Mouse (Mus musculus) lung, postnatal 14 days (tissue): ENCODE data around the gene Tbc1d16.
A peak's percentile ranks its signal among the peaks of the same experiment; 100 is the strongest.
"Not testable (repeated sequence)": the region's sequence is repeated elsewhere in the genome, so short reads cannot be mapped to it uniquely, and the experiment has no call there.

Experiments
- DNase-seq: peaks from one replicate; pipeline ENCODE4 v3.0.0; 2021

Tbc1d16 gene

DNA sequence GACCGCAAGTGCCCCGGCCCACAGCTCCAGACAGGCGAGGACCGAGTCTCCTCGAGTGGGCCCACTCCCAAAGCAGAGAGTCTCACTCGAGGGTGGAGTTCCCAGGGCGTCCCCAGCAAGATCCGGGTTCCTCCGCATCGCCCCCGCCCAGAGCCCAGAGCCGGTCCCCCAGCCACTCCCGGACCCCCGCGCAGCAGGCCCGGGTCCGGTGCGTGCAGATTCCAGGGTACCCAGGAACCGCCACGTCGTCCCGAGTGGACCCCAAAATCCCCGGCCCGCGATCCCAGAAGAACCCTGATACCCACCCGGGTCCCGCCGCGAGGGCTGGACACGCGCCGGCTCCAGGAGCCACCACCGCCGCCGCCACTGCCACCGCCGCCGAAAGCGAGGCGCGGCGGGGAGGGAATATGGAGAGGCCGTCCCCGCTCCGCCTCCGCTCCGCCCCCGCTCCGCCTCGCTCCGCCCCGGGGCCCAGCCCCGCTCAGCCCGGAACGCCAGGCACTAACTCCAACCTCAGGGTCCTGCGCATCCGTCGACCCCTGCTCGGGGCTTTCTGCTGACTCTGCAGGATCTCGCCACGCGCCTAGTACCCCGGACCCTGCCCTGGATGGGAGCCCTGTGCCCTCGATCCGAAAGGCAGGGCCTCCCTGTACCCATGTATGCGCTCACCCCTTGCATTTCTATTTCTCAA, at the start of gene Tbc1d16, which contains the start of gene Ccdc40:
TSS of gene Tbc1d16 (minus strand) at position 409 of the 691 bp plus-strand sequence.
TSS of gene Ccdc40 (plus strand) at position 482 of the 691 bp plus-strand sequence.
- peak; percentile 76 for DNase-seq

DNA sequence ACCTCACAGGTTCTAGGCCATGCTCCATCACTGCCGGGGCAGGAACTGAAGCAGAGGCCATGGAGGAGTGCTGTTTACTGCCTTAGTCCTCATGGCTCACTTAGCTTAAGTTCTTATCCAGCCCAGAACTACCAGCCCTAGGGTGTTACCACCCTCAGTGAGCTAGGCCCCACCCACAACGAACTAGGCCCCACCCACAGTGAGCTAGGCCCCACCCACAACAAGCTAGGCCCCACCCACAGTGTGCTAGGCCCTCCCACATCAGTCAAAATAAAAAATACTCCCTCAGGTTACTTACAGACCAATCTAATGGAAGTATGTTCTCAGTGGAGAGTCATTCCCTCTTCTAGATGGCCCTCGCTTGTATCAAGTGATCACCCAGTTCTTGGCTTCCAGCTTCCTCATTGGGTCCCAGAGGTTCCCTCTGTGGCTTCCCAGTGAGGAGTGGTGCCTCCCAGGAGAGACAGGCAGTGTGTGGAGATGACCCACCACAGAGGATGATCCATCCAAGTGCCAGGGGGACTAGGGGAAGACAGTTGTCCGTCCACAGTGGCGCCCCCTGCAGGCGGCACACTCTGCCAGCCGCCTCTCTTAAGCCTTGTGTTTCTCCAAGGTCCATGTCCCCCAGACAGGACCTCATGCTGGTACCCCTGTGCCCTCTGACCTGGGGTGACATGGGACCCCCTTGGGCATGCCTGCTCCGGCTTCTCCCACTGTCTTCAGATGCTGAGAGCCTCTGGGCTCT, 45.1 kb upstream of the Tbc1d16 start:
- no peak for DNase-seq

DNA sequence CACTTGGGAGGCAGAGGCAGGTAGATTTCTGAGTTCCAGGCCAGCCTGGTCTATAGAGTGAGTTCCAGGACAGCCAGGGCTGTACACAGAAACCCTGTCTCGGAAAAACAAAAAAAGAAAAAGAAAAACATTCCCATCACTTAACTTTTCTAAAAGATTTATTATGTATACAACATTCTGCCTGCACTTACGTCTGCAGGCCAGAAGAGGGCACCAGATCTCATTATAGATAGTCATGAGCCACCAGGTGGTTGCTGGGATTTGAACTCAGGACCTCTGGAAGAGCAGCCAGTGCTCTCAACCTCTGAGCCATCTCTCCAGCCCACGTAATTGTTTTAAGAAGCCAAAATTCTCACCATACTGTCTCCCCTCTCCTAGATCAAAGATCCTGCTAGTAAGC, 44.2 kb upstream of the Tbc1d16 start:
- DNase-seq, result not testable (repeated sequence)

DNA sequence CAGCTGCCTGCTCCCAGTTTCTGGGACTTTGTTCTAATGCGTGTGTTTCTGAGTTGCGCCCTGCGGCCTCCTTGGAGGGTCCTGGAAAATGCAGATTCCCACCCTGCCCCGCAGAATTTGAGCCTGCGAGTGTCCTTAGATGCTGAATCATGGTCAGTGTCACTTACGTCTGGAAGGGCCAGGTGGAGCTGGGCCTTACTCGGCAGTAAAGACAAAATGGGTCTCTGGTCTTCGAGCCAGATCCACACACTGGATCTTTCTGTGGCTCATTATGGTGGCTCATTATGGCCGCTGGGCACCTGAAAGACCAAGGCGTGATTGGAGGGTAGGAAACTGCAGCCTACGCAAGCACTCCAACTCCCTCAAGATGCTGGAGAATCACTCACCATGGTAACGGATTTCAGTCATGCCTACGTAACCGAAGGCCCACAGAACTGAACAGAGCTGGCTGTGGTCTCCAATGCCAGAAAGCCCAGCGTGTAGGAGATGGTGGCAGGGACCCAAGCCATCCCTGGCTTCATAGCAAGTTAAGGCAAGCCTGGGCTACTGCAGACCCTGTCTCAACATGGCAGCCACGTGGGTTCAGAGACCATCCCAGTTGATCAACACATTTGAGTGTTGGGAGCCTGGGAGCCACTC, 40.4 kb upstream of the Tbc1d16 start:
- DNase-seq, result no peak

DNA sequence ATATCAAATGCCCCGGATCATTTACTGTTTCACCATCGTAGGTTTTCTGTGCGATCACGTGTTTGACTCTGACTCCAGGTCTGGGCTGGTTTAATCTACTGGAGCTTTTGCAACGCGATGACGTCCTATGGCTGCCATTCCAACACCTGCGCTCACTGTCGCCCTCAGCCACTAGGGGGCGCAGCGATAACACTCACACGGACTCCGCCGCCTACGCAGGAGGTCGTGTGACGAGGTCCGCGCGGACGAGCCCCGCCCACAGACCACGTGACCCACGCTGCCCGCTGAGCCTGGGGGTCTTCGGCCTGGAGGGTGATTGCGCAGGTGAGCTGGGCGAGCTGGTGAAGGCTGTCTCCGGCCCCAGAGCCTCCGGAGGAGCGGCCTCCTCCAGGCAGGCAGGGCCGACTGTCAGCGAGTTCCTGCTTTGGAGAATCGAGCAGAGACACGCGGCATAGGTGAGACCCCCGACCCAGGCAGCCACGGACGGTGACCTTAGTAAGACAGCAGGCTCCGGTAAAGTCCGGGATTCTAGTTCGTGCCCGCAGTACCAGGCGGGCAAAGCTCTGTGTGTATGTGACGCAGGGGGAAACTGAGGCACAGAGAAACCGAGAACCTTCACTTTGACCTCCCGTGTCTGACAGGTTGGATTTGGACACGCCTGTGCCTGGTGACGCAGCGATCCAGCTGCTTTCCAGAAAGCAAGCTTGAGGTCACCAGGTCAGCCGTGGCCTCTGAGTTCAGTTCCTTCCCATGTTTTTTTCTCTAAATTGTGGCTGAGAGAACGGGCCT, 39.7 kb upstream of the Tbc1d16 start, which contains the start of gene Gaa:
TSS of gene Gaa (plus strand) at position 120 of the 789 bp plus-strand sequence.
- peak; percentile 97 for DNase-seq

DNA sequence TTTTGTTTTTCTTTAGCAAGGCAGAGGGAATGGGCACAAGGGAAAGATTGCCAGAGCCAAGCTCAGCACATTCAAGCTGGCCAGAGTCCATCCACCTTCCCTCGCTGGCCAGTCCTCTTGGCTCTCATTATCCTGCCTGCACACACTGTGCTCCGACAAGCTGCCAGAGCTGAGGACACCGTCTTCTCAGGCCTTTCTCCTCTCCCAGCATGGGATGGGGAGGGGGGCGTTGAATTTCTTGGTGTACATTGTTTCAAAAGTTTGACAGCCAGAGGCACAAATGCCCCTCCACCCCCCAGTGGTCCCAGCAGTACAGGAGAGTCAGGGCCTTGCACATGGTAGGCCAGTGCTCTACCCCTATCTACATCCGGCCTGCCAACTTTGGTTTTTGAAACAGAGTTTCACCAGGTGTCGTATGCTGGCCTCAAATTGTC, 39.0 kb upstream of the Tbc1d16 start:
- DNase-seq, result peak; percentile 36

DNA sequence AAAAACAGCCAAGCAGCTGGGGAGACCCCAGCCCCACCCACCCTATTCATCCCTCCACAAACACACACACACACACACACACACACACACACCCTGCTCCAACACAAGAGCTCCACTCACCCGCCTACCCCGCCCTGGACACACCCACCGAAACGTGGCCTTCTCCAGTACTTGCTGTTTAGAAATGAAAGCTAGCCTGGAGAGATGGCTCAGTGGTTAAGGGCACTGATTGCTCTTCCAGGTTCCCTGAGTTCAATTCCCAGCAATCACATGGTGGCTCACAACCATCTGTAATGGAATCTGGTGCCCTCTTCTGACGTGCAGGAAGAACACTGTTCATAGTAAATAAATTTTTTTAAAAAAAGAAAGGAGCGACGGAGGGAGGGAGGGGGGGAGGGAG, 37.5 kb upstream of the Tbc1d16 start:
- no peak for DNase-seq

DNA sequence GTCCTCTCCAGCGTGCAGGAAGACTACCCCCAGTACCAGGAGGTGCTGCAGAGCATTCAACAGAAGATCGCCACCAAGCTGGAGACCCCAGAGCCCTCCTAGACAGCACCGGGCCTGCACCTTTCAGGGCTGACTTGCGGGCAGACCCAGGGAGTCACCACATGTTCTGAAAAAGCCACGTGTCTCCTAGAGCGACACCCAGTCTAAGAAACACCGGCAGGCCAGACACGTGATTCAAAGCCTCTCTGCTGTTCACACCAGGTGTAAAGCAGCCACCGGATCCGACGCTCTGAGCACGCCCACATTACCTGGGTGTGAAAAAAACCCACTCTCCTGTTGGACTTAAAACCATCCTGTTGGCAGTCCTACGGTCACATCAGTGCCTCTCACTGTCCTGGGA, 36.1 kb upstream of the Tbc1d16 start:
- no peak for DNase-seq

DNA sequence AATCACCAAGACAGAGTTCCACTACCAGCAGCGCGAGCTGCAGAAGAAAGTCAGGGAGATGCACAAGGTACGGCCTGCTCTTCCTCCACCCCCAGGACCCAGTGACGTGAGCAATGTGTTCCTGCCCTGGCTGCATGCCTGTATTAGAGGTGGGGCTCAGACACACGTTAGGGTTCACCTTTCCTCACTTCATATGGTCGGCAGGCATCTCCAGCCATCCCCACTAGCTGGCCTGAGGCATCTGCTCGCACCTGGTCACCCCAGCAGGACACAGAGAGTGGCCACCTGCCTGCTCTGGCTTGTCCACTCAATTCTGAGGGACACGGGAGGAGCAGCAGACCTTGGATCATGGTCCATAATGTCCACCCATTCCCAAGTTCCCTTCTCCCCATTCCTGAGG, 31.7 kb upstream of the Tbc1d16 start:
- DNase-seq, result no peak

DNA sequence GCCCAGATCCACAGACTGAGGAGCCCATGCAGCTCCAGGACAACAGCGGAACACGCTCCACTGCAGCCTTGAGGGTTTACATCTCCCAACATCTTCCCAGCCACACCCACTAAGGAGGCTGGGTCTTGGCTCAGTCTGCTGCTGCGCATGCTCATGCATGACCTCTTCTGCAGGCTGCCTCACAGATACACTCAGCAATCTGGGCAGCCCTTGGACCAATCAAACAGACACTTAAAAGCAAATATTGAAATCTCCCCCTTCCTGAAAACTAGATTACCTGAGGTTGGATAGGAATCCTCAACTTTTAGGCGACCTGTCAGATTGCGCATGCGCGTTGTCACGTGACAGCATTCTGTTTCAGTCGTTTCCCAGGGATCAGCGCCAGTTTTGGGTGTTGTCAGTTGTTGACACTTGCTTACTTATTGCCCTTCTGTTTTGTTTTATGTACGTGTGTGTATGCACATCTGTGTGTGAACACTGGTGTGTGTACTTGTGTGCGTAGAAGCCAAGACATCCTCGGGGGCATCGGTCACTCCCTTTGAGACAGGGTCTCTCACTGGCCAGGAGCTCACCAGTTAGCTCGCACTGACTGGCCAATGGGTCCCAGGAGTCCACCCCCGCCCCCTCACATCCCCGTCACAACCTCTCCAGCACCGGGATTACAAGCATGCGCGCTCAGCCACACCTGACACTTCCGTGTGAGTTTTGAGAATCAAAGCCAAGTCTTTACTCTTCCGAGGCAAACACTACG, 30.4 kb upstream of the Tbc1d16 start:
- DNase-seq, result peak; percentile 73

DNA sequence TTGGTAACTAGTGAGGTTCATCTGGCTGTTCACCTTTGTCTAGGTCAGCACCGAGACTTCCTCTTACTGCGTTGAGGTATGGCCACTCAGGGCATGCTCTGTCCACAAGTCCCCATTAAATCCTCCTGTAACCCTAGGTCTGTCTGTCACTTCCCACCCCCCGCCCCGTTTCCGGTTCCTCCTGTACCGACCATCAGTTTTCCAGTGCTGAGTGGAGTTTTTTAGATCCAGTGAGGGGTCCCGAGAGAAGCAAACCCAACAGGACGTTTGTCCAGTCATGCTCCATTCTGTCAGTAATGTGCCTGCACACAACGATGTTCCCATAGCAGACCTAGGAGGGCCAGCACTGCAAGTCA, 29.9 kb upstream of the Tbc1d16 start:
- DNase-seq, result no peak

DNA sequence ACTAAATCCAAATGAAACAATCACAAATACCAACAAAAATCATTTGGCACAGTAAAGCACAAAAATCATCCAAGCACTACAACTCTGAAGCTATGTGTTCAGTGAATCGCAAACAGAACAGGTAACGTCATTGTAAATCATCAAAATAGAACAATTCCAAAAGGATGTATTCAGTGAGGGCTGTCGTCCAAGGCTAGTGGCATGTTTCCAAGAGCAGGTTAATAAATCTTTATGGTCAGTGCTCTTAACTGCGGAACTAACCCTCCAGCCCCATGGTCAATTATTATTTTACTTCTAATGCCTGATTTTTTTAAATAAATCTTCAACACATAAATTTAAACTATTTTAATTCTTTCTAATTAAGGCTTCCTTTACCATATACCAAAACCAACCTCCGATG, 28.3 kb upstream of the Tbc1d16 start:
- not testable (repeated sequence) for DNase-seq

DNA sequence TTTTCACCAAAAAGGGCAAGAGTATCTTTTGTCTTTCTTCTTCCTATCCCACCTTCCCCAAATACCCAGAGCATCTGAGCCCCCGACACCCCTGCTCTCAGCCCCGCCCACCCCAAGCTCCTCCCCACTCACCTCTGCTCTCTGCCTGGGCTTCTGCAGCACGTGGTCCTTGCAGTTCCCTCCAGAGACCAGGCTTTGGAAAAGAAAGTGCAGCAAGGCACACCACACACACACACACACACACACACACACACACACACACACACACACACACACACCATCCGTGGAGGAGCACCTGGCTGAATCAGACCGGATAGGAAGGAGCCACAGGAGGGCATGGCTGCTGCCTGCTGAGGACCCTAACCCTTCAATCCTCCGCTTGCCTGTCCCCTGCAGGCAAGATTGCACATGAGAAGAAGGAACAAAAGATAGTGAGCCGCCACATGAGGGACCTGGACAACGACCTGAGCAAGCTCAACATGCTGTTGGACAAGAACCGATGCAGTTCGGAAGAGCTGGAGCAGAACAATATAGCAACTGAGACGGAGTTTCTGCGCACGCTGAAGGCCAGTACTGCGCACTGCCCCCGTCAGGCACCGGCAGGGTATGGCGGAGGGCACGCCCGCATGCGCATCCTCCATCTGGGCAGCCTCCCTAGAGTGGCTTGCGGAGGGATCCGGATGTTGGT, 24.7 kb upstream of the Tbc1d16 start:
- DNase-seq, result peak; percentile 59

DNA sequence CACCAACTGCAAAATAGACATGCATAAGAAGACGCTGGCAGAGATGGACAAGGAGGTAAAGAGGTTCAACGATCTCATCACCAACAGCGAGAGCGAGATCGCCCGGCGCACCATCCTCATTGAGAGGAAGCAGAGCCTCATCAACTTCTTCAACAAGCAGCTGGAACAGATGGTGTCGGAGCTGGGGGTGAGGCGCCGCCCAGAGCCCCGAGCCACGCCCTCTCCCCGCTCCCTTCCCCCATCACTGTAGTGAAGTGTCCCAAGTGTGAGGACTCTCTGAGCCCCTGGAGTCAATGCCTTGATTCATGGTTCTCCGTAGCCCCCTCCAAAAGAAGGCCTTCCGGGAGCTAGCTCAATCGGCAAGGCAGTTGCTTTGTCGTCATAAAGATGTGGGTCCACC, 22.7 kb upstream of the Tbc1d16 start:
- no peak for DNase-seq

DNA sequence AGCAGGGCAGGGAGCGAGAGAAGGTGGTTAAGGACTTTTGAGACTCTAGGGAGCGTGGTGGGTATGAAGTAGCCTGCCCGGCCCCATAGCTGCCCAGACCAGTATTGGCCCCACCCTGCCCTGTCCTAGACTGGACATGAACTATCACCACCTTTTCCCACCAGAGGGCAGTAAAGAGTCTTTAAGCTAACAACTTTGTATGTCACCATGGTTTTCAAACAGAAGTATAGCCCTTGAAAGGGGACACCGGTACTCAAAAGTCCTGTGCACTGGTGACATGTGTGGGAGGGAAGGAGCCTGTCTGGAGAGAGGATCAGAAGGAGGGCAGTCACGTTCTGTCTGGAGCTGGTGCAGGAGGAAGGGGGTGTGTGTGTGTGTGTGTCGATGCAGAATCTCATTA, 20.7 kb upstream of the Tbc1d16 start:
- DNase-seq, result peak; percentile 85

DNA sequence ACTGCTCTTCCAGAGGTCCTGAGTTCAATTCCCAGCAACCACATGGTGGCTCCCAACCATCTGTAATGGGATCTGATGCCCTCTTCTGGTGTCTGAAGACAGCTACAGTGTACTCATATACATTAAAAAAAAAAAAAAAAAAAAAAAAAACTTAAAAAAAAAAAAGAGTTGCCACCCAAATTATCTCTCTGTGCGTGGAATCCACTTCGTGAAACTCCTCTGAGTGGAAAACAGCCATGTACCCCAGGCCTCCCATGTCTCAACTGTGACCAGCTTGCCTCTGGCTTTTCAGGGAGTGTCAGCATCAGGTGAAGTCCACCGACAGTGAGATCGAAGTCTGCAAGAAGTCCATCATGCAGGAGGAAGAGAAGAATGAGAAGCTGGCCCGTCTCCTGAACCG, 17.2 kb upstream of the Tbc1d16 start:
- not testable (repeated sequence) for DNase-seq

DNA sequence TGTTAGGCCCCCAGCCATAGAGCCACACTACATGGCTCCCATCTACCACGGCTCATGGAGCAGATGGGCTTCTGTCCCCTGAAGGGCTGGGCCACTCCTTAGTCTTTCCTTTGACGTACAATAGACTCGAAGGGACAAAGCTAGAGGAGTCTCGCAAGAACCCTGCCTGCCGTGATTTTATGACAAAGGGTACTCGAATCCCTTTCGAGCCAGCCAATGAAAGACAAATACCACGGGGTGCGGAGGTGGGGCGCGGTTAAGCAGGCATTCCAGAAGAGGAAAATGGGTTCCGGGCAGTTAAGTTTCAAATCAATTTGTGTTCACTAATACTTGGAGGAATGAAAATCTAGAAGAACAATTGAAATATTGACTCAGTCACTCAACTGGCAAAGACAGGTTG, 11.2 kb upstream of the Tbc1d16 start:
- no peak for DNase-seq

DNA sequence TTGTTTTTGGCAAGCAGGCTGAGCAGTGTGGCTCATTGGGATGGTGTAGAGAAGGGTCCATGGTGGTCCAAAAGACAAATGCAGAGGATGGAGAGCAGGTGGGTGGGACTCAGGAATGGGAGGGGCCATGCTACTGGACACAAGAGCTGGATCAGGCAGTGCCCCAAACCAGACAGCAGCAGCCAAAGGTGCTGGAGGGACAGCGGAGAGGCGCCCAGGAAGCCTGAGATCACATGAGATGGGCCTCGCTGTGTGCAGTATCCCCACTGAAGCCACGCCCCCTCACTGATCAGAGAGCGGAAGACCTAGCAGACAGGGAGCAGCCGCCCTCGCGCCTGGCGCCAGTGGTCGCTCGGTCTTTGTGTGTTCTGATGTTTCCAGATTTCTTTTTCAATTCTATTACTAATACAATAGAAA, 10.0 kb upstream of the Tbc1d16 start:
- peak; percentile 72 for DNase-seq

DNA sequence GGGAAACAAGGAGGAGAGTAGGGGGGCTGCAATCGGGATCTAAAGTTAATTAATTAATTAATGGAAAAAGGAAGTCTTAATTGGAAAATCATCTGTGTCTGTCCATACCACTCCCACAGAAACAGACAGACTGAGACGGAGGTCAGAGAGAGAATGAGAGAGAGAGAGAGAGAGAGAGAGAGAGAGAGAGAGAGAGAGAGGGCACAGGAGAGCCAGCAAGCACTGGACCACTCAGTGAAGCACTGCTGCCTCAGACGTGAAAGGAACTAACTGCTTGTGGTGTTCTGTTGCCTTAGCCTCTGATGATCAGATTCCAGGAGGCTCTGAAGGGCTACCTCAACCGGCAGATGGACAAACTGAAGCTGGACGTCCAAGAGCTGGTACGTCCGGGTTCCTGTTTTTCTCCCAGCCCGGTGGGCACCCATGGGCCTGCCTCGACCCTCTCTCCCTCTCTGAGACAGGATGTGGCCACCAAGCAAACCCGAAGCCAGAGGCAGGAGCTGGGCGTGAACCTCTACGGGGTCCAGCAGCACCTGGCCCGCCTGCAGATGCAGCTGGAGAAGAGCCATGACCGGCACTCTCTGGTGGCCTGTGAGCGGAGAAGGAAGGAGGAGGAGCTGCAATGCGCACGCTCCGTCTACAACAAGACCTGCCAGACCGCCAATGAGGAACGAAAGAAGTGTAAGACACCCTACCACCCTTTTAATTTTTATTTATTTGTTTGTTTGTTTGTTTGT, 9.4 kb upstream of the Tbc1d16 start:
- DNase-seq, result no peak

DNA sequence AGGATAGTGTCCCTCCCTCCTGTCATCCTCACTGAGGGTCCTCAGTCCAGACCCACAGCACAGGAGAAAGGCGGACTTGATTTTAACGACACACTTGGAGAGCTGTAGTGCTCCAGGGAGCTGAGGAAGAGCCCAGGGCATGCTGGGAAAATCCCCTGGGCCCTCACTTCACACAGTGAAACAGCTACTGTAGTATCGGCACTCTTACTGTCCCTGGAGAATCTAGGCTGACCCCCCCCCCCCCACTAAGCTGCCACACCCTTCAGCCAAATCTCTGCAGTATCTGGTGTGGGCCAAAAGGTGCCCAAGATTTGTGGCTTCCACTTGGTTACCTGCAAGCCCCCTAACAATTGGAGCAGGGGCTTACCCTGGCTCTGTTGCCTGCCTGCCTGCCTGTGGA, 8.7 kb upstream of the Tbc1d16 start:
- no peak for DNase-seq

DNA sequence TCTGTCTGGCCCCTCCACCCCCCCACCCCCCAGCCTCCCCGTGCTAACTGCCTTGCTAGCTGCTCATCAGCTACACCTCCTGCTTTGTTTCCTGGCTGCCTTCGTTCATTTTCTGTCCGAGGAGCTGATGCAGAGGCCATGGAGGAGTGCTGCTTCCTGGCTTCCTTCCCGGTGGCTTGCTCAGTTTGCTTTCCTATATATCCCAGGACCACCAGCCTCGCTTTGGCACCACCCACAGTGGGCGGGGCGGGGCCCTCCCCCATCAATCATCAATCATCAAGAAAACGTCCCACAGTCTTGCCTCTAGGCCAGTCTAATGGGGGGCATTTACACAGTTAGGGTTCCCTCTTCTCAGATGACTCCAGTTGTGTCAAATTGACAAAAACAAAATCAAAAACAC, 8.1 kb upstream of the Tbc1d16 start:
- DNase-seq, result no peak
